Mouse (Mus musculus): ENCODE measurements around the gene Chchd2.

Gene Chchd2

DNA sequence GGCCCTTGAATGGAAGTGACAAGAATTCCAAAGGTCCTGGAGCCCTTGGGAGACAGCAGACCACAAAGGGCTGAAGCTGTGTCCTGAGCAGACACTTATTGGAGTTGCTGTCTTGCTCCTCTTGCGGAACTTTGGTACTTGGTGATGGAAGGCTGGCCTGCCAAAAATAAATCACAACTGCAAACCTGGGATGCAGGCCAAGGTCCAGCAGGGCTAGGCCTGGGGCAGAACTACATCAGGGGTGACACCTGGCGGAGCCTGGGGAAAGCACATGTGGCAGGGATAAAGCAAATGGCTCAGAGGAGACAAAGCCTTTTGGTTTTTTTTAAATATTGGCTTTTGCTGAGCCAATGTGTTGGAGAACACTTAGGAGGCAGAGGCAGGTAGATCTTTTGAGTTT lies 8.3 kb downstream of the Chchd2 start:
- DNase-seq (ENCODE audit: low read depth, low spot score), result peak; percentile 35

DNA sequence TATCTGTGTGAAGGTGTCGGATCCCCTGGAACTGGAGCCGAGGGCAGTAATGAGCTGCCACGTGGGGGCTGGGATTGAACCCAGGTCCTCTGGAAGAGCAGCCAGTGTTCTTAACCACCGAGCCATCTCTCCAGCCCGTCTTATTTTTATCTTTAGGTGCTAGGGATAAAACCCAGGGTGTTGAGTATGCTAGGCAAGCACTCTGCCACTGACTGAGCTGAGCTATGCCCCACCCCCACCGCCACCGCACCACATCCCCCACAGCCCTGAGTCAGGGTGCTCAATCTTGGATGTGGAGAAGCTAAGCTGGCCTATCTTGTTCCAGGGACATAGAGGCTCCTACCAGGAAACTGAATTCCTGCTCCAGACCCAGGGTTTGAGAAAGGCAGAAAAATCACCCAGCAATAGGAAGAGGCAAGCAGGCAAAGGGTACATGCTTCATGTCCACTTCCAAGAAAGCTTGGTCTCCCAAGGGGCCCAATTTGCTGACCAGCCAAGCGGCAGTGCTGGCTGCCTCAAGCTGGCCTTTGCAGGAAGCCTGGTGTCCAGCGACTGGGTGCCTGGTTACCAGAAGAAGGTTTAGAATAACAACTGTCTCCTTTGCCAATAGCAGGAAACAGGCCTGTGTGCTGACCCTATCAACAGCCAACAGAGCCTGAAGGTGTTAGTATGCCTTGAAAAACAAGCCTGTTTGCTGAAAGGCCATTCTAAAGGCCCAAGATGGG lies 9.4 kb downstream of the Chchd2 start:
- no peak for DNase-seq (ENCODE audit: low read depth, low spot score)

DNA sequence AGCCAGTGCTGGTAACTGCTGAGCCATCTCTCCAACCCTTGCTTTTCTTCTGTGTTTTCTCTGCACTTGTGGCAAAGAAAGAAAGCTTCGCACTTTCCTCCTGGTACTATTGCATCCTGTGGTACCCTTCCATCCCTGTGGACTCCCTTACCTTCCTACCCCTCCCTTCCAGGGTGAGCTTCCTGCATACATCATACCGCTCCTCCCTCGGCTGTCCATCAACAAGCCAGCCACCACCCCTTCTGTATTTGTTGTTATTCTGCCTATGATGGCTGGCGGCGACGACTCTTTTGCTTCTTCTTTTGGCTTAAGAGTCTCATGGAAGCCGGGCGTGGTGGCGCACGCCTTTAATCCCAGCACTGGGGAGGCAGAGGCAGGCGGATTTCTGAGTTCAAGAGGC lies 12.2 kb downstream of the Chchd2 start:
- no peak for DNase-seq (ENCODE audit: low read depth, low spot score)

GRCm38 (mm10) chr5:129873942-129874341 lies 13.3 kb downstream of the Chchd2 start:
- no peak for DNase-seq (ENCODE audit: low read depth, low spot score)

GRCm38 (mm10) chr5:129871238-129871637 lies 16.0 kb downstream of the Chchd2 start:
- DNase-seq (ENCODE audit: low read depth, low spot score), result no peak

DNA sequence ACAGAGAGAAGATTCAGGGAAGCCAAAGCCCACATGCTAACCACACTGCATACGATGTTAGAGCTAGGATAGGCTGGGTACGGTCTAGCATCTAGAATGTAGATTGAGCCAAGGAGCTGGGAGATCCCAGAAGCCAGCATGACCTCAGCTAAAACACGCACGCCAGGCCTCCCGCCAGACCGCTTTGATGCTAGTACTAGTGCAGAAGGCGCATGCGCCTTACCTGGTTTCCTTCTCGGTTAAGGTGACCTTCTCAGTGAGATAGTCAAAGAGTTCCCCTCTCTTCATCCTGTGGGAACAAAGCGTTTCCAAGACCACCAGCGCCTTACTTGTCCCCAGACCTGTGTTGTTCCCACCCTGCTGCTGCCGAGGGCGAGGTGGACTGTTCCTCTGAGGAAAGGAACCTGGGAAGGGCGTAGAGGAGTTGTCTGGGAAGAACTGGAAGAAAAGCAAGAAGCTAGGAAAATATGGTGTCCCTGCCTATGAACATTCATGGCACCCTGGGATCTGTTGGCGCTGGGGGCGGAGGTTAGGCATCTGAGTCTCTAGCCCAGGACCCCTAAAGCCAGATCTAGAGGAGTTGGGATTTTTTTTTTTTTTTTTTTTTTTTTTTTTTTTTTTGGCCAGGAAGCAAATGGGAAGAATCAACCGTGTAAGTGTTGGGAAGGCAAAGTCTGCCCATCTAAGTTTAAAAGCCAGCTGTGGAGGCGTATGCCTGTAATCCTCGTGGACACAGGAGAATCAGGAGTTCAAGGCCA lies 17.9 kb downstream of the Chchd2 start:
- no peak for DNase-seq (ENCODE audit: low read depth, low spot score)

DNA sequence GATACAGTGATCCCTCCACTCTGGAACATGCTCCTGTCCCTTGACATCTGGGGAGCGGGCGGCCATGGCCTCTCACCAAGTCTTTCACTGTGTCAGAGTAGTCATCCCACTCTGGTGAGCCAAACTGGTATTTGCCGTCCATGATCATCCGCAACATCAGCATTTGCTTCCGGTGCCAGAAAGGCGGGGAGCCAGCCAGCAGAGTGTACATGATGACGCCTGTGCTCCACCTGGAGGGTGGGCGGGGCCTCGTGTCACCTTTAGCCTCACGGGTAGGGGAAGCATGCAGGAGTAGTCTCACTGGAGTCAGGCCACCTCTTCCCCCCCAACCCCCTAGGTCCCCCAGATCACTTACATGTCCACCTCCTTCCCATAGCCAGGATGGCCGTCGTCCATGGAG lies 21.4 kb downstream of the Chchd2 start:
- DNase-seq (ENCODE audit: low read depth, low spot score), result no peak

- peak; percentile 48 for DNase-seq (ENCODE audit: low read depth, low spot score)
These were observed 22.8 kb downstream of the Chchd2 start for GRCm38 (mm10) chr5:129864467-129864866.

GRCm38 (mm10) chr5:129862325-129862724 lies 24.9 kb downstream of the Chchd2 start:
- DNase-seq (ENCODE audit: low read depth, low spot score), result no peak

- DNase-seq (ENCODE audit: low read depth, low spot score), result no peak
These were observed 30.9 kb downstream of the Chchd2 start for GRCm38 (mm10) chr5:129856414-129856813.

DNA sequence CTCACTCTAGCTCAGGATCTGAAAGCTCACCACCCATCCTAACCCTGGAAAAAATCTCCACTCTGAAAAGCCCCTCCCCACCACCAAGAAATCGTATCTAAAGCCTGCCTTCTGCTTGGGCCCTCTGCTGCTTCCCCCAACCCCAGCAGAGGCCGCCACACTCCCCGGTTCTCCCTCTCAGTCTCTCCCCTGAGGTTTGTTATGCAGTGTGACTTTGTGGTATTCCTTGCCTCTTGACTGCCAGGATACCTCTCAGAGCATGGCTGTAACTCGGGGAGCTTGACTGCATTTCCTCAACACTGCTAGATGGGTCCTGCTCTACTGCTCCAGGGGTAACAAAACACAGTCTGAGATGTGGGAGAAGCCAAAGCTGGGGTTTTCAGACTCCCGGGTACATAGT lies 32.1 kb downstream of the Chchd2 start:
- DNase-seq (ENCODE audit: low read depth, low spot score), result no peak

GRCm38 (mm10) chr5:129847558-129847820 lies 39.8 kb downstream of the Chchd2 start:
- DNase-seq (ENCODE audit: low read depth, low spot score), result no peak

DNA sequence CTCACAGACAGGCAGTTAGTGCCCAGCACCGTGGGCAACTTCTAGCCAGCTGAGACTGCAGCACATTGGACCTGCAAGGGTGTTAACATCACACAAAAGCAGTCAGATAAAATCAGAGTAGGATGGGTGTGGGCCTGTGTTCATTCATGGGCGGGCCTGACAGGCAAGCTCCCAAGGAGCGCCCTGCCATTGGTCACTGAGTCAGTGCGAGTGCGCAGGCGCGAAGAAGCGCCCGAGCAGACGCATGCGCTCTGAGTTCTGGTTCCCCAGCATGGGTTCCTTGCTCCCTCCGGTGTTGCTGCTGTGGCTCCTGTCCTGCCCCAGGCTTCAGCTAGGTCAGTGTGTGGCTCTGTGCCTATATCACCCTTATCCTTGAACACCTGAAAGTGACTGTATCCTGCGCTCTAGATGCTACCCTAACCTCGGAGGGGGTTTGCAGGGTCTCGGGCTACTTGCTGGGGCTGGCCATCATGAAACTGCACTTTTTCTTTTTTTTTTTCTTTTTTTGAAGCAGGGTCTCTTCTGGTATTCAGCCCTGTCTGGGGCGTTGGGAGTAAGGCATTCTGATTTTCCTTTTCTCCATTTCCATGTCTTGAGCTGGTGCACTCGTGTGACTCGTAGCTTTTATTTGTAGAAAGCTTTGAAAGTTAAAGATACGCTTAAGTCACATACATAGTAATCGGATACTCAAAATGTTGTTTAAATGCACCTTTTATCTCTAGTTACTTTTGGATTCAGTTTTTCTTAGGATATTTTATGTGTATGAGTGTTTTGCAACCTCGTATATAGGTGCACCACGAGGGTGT lies 40.3 kb downstream of the Chchd2 start, which contains the start of gene Sumf2:
TSS of gene Sumf2 (plus strand) at position 235 of the 806 bp plus-strand sequence.
- peak; percentile 98 for DNase-seq (ENCODE audit: low read depth, low spot score)

- no peak for DNase-seq (ENCODE audit: low read depth, low spot score)
These were observed 42.4 kb downstream of the Chchd2 start for GRCm38 (mm10) chr5:129844848-129845247.
